23 mouse cellular contexts compared by ENCODE assay signal in the genomic region with DNA sequence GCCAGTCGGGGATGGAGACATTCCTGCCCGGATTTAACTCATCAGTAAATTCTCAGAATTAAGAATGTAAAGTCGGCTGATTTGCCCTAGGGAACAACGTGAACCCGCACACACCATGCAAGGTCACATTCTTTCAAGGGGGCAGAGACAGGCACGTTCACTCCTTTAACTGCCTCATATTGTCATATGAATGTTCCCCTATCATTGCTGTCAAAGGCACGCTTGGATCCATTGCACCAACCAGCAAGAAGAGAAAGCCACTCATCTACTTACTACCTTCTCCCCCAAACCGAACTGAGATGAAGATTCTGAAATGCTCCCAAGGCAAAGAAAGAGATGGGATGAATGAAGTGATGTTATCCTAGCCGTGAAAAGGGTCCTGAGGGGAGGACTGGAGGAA. TPM values are rescaled to one million over a fixed set of nuclear protein-coding genes. Genes with fewer than 3 reads are reported as not detected.
A peak's percentile ranks its signal among the peaks of the same experiment; 100 is the strongest.
DNase-seq lines count a peak whose midpoint lies in the region; ATAC-seq and TF ChIP-seq lines count a peak whose summit lies in the region.
"Had no signal": no experiment of that assay in that cellular context is flagged by ENCODE, and none has a peak within 500 bp of the region (broad histone marks: within the 10 kb centered on the region; RNA-seq: fewer than 3 reads in every experiment).

No protein-coding gene starts in this region.

- no peaks in the 10 kb centered on the region for H3K9me3 ChIP-seq in megakaryocyte, embryonic 14.5 days
- H3K9me3 ChIP-seq in ES-Bruce4 (replicated peaks; ENCODE audit: control insufficient read depth, insufficient read depth, low read length, poor library complexity, severe bottlenecking) (no peaks in the 10 kb centered on the region), ES-E14 (ENCODE audit: control insufficient read depth, insufficient read depth, low read depth, low read length) (no peaks in the 10 kb centered on the region)
- H3K9me3 ChIP-seq: embryonic facial prominence, embryonic 13.5 days; embryonic facial prominence, embryonic 15.5 days; forebrain, embryonic 10.5 days; forebrain, embryonic 12.5 days had no signal

- H3K9ac ChIP-seq in ES-Bruce4 (ENCODE audit: low read depth, poor library complexity, severe bottlenecking) (peak overlapping the region; percentile 13; the same call in 1 of the 2 replicates), ES-E14 (ENCODE audit: insufficient read depth, low read depth, low read length, poor library complexity, severe bottlenecking) (no peak overlapping the region)
- H3K9ac ChIP-seq: embryonic facial prominence, embryonic 13.5 days; embryonic facial prominence, embryonic 15.5 days; forebrain, embryonic 12.5 days had no signal

- TF ChIP-seq CTCF in ES-Bruce4 (IDR thresholded peaks at IDR 0.05; ENCODE audit: low read depth, low read length): no peak
- no peak for TF ChIP-seq CTCF in gastrocnemius, adult 2 months (IDR thresholded peaks at IDR 0.05)

- in situ Hi-C loops in ES-E14 (cut with MboI; ENCODE audit: low sequenced_read_pairs in 2 of 2, unreplicated experiment in 2 of 2): no loop called here

- intact Hi-C loops in gastrocnemius, adult 2 months (cut with DNase I): no loop called here

- H3K4me3 ChIP-seq in megakaryocyte, embryonic 14.5 days (replicated peaks): peak overlapping the region; percentile 29
- H3K4me3 ChIP-seq in ES-Bruce4 (ENCODE audit: low read depth, low read length) (no peak overlapping the region), ES-E14 (ENCODE audit: insufficient read depth in 1 of 2, low read depth in 1 of 2, low read length in 2 of 2, poor library complexity in 1 of 2, severe bottlenecking in 1 of 2) (no peak overlapping the region)
- no peak overlapping the region for H3K4me3 ChIP-seq in gastrocnemius, adult 2 months
- H3K4me3 ChIP-seq: embryonic facial prominence, embryonic 13.5 days; embryonic facial prominence, embryonic 15.5 days; erythroblast, embryonic 14.5 days; forebrain, embryonic 10.5 days; forebrain, embryonic 12.5 days had no signal

- TF ChIP-seq POLR2A in ES-Bruce4 (IDR thresholded peaks at IDR 0.05; ENCODE audit: insufficient read depth, low read length): no peak

- peak overlapping the region; percentile 89 for H3K27ac ChIP-seq in ES-Bruce4 (ENCODE audit: insufficient read depth, low read length)
- H3K27ac ChIP-seq in ES-E14 (ENCODE audit: insufficient read depth, low read depth, low read length, poor library complexity, severe bottlenecking): peak overlapping the region; percentile 90; the same call in 1 of the 2 replicates
- no peak overlapping the region for H3K27ac ChIP-seq in gastrocnemius, adult 2 months
- H3K27ac ChIP-seq: embryonic facial prominence, embryonic 13.5 days; embryonic facial prominence, embryonic 15.5 days; forebrain, embryonic 10.5 days; forebrain, embryonic 12.5 days had no signal

- peaks cover 42% of the 10 kb centered on the region for H3K36me3 ChIP-seq in megakaryocyte, embryonic 14.5 days (replicated peaks; ENCODE audit: low read length)
- H3K36me3 ChIP-seq in ES-Bruce4 (ENCODE audit: control insufficient read depth, insufficient read depth, low read length, poor library complexity, severe bottlenecking): no peaks in the 10 kb centered on the region
- no peaks in the 10 kb centered on the region for H3K36me3 ChIP-seq in ES-E14 (ENCODE audit: control insufficient read depth, insufficient read depth, low read length, poor library complexity, severe bottlenecking)
- H3K36me3 ChIP-seq: embryonic facial prominence, embryonic 13.5 days; embryonic facial prominence, embryonic 15.5 days; forebrain, embryonic 12.5 days had no signal

- no peak for ATAC-seq in megakaryocyte, adult 5-6 weeks (ENCODE audit: poor library complexity, severe bottlenecking)
- ATAC-seq in megakaryocyte progenitor cell, adult 5-6 weeks (replicated peaks; ENCODE audit: poor library complexity): no peak
- ATAC-seq: forebrain, embryonic 16.5 days had no signal

- peaks cover 67% of the 10 kb centered on the region for H3K4me1 ChIP-seq in megakaryocyte, embryonic 14.5 days
- peaks cover 5% of the 10 kb centered on the region for H3K4me1 ChIP-seq in ES-Bruce4 (ENCODE audit: control insufficient read depth, insufficient read depth, low read length)
- H3K4me1 ChIP-seq in ES-E14 (ENCODE audit: control insufficient read depth in 2 of 2, insufficient read depth in 2 of 2, low read length in 2 of 2, poor library complexity in 1 of 2): peaks cover 6 to 18% of the 10 kb centered on the region in 2 experiments

- DNase-seq in ES-E14 (ENCODE audit: low read depth, low spot score) (peak; percentile 52), ZHBTc4 (ENCODE audit: low read depth, low spot score) (peak; percentile 85)
- DNase-seq in gastrocnemius, adult 2 months: no peak
- DNase-seq in adrenal gland, adult 2 months: no peak
- DNase-seq: adrenal gland, adult 8-10 months; adrenal gland, postnatal 14 days; adrenal gland, postnatal 36 days; cerebellum, adult 18-20 months; cerebellum, adult 8-10 months; cerebellum, adult 9-11 months; cerebellum, postnatal 14 days; cerebellum, postnatal 36 days; embryo, embryonic 11 days had no signal

- peak; percentile 87 for TF ChIP-seq EP300 in ES-Bruce4 (IDR thresholded peaks at IDR 0.05; ENCODE audit: insufficient read depth, low read depth, low read length)

- no peaks in the 10 kb centered on the region for H3K27me3 ChIP-seq in megakaryocyte, embryonic 14.5 days (replicated peaks)
- no peaks in the 10 kb centered on the region for H3K27me3 ChIP-seq in ES-Bruce4 (ENCODE audit: control insufficient read depth, insufficient read depth, low read length, poor library complexity, severe bottlenecking)
- H3K27me3 ChIP-seq: embryonic facial prominence, embryonic 13.5 days; embryonic facial prominence, embryonic 15.5 days; forebrain, embryonic 12.5 days had no signal

TF ChIP-seq in ES-E14, 5 proteins besides CTCF, POLR2A, EP300 and RAD21:
- TF ChIP-seq ZC3H11A (IDR thresholded peaks at IDR 0.05; ENCODE audit: borderline replicate concordance, low read depth, low read length): no peak
- TF ChIP-seq ZNF384 (IDR thresholded peaks at IDR 0.05; ENCODE audit: low read depth, low read length): no peak
- TF ChIP-seq MAFK (IDR thresholded peaks at IDR 0.05; ENCODE audit: insufficient read depth, low read depth, low read length): no peak
- TF ChIP-seq HCFC1 (IDR thresholded peaks at IDR 0.05; ENCODE audit: borderline replicate concordance, insufficient read depth, low read length): no peak
- TF ChIP-seq CHD2 (IDR thresholded peaks at IDR 0.05; ENCODE audit: low read depth, low read length): no peak
TF ChIP-seq in ES-E14: peak in this region for 0.

RNA-seq across cellular contexts. Expression of a gene that starts 6.3 kb away (rescaled TPM):
- polyA plus RNA-seq in megakaryocyte, embryonic 14.5 days (2012; ENCODE audit: insufficient read depth, low replicate concordance): 9.0 and 19.4 TPM in 2 replicates
- total RNA-seq in megakaryocyte, adult 5-6 weeks (2015): 0.73 and 2.5 TPM in 2 replicates
- 1.7 and 1.9 TPM in 2 replicates for total RNA-seq in megakaryocyte, adult 5-6 weeks (2017)
- 95.7 and 98.7 TPM in 2 replicates for polyA plus RNA-seq in ES-Bruce4 (2011; ENCODE audit: insufficient read depth, insufficient read length, low read depth, missing spikeins)
- total RNA-seq in ES-E14 (2012; rRNA removed): 62.0 and 74.2 TPM in 2 replicates
- total RNA-seq in megakaryocyte progenitor cell, adult 5-6 weeks (2015): 1.7 and 3.1 TPM in 2 replicates
- 3.3 and 3.5 TPM in 2 replicates for total RNA-seq in megakaryocyte progenitor cell, adult 5-6 weeks (2017)
- 10 to 100 TPM in 1 of 2 experiments, 1 to 10 TPM in 1; 9.0 to 12.6 TPM for total RNA-seq in gastrocnemius, adult 2 months (2021)
- total RNA-seq in adrenal gland, adult 2 months (2021): 10 to 100 TPM; 16.7 to 24.6 TPM
- 3.1 and 7.5 TPM in 2 replicates for polyA plus RNA-seq in adrenal gland, adult 2 months (2012; rRNA removed)

RNA-seq across cellular contexts. Expression of a gene that starts 56.6 kb away (rescaled TPM):
- polyA plus RNA-seq in megakaryocyte, embryonic 14.5 days (2012; ENCODE audit: insufficient read depth, low replicate concordance): 1.9 and 4.8 TPM in 2 replicates
- total RNA-seq in megakaryocyte, adult 5-6 weeks (2015): 15.7 and 18.9 TPM in 2 replicates
- total RNA-seq in megakaryocyte, adult 5-6 weeks (2017): 5.7 and 6.6 TPM in 2 replicates
- 13.6 and 15.9 TPM in 2 replicates for polyA plus RNA-seq in ES-Bruce4 (2011; ENCODE audit: insufficient read depth, insufficient read length, low read depth, missing spikeins)
- 7.9 and 8.0 TPM in 2 replicates for total RNA-seq in ES-E14 (2012; rRNA removed)
- total RNA-seq in megakaryocyte progenitor cell, adult 5-6 weeks (2015): 40.2 and 41.2 TPM in 2 replicates
- total RNA-seq in megakaryocyte progenitor cell, adult 5-6 weeks (2017): 8.2 and 8.6 TPM in 2 replicates
- total RNA-seq in gastrocnemius, adult 2 months (2021): 1 to 10 TPM; 1.6 to 2.0 TPM
- total RNA-seq in adrenal gland, adult 2 months (2021): 10 to 100 TPM; 10.8 to 14.1 TPM
- 2.2 and 3.6 TPM in 2 replicates for polyA plus RNA-seq in adrenal gland, adult 2 months (2012; rRNA removed)

RNA-seq across cellular contexts. Expression of a gene that starts 56.6 kb away (rescaled TPM):
- polyA plus RNA-seq in megakaryocyte, embryonic 14.5 days (2012; ENCODE audit: insufficient read depth, low replicate concordance): 2.7 and 2.9 TPM in 2 replicates
- 34.6 and 35.3 TPM in 2 replicates for total RNA-seq in megakaryocyte, adult 5-6 weeks (2015)
- total RNA-seq in megakaryocyte, adult 5-6 weeks (2017): 31.2 and 33.0 TPM in 2 replicates
- polyA plus RNA-seq in ES-Bruce4 (2011; ENCODE audit: insufficient read depth, insufficient read length, low read depth, missing spikeins): 60.6 and 82.2 TPM in 2 replicates
- total RNA-seq in ES-E14 (2012; rRNA removed): 75.7 and 76.8 TPM in 2 replicates
- 58.5 and 61.1 TPM in 2 replicates for total RNA-seq in megakaryocyte progenitor cell, adult 5-6 weeks (2015)
- 42.5 and 51.8 TPM in 2 replicates for total RNA-seq in megakaryocyte progenitor cell, adult 5-6 weeks (2017)
- 10 to 100 TPM; 21.2 to 27.4 TPM for total RNA-seq in gastrocnemius, adult 2 months (2021)
- total RNA-seq in adrenal gland, adult 2 months (2021): 10 to 100 TPM; 24.6 to 26.8 TPM
- polyA plus RNA-seq in adrenal gland, adult 2 months (2012; rRNA removed): 8.4 and 12.5 TPM in 2 replicates

Comparison
In these comparisons a context has a peak if more than half of its experiments do, and no peak if none do; other contexts are left out.
1. DNase-seq: peak in ES-E14 (single experiment) and ZHBTc4 (single experiment); none in gastrocnemius, adult 2 months (single experiment) and adrenal gland, adult 2 months (single experiment).